Mouse (Mus musculus): ENCODE measurements at regions not wholly inside any gene's neighbourhood (a gene's known extent, or its start where the extent isn't known, plus 50 kb on each side); places are given as distances from the start of the nearest gene placed in this dataset.

DNA sequence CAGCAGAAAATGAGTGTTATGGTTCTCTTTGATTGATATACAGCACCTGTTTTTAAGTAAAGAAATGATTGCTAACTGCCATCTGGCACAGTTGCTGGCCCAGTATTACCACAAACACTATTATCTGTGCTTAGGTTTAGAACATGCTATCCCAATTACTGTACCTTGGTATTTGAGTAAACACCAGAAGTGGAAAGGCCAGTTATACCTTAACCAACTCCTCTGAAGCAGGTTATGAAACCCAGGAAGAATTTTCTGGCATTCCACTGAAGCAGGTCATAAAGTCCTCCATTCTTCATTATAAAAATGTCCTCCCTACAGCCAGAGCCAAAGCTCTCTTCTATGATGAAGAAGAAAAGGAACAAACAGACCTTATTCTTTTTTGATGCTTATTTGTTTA lies 201.0 kb upstream of the Alcam start:
- no peak overlapping the region for H3K4me3 ChIP-seq (ENCODE audit: insufficient read depth, low read length)
- no peaks in the 10 kb centered on the region for H3K4me1 ChIP-seq (ENCODE audit: control insufficient read depth, insufficient read depth, low read length)
- H3K27ac ChIP-seq (ENCODE audit: insufficient read depth, low read length) = no peak overlapping the region
- TF ChIP-seq CTCF (IDR thresholded peaks at IDR 0.05; ENCODE audit: borderline replicate concordance, insufficient read depth, low read length) = no peak
- no peak for TF ChIP-seq POLR2A (IDR thresholded peaks at IDR 0.05; ENCODE audit: low read depth, low read length)

Measured in embryonic fibroblast, embryonic 13.5 days (primary cell).